Mouse (Mus musculus) activated CD4-positive, CD25-positive, alpha-beta regulatory T cell, adult 4 months (primary cell): ENCODE data around the gene Epha2. TPM values are rescaled to one million over a fixed set of nuclear protein-coding genes. Genes with fewer than 3 reads are reported as not detected.

Experiments
- ATAC-seq: one replicate; pipeline ENCODE4 v1.8.0; 2017
- polyA plus RNA-seq, 2 experiments: library from polyadenylated mRNA; unstranded; fragments of 100-300 nt; shearing (Covaris generic); gene quantifications; one replicate each; pipeline ENCODE4 v1.2.1; 2017

The Epha2 gene
- polyA plus RNA-seq, 2 experiments from 2014 or later: not detected

GRCm38 (mm10) chr4:141304223-141304611, 3.2 kb downstream of the Epha2 start:
- no peak for ATAC-seq

GRCm38 (mm10) chr4:141306057-141306456, 5.0 kb downstream of the Epha2 start:
- no peak for ATAC-seq

GRCm38 (mm10) chr4:141308381-141308780, 7.3 kb downstream of the Epha2 start:
- no peak for ATAC-seq

- ATAC-seq: no peak
These were observed 8.1 kb downstream of the Epha2 start for GRCm38 (mm10) chr4:141308857-141309772.

GRCm38 (mm10) chr4:141309773-141310145, 8.7 kb downstream of the Epha2 start:
- no peak for ATAC-seq

GRCm38 (mm10) chr4:141310191-141310606, 9.2 kb downstream of the Epha2 start:
- ATAC-seq: no peak

DNA sequence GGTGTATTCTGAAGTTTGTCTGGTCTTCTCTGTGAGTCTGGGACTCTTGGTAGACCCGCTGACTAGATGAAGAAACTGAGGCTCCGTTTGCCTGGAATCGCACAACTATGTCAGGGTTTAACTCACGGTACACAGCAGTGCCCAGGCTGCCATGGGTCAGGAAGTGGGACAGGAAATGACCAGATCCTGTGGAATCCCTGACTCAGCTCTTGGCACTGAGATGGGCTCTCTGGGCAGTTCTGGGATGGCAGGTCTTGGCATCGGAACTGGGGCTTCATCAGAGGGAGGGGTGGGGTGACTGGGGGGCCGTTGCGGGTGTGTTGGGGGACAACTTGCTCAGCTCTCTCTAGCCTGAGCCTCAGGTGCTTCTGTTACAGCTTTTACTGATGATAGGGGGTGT, 10.0 kb downstream of the Epha2 start:
- no peak for ATAC-seq

- ATAC-seq: no peak
These were observed 10.5 kb downstream of the Epha2 start for GRCm38 (mm10) chr4:141311506-141311905.

DNA sequence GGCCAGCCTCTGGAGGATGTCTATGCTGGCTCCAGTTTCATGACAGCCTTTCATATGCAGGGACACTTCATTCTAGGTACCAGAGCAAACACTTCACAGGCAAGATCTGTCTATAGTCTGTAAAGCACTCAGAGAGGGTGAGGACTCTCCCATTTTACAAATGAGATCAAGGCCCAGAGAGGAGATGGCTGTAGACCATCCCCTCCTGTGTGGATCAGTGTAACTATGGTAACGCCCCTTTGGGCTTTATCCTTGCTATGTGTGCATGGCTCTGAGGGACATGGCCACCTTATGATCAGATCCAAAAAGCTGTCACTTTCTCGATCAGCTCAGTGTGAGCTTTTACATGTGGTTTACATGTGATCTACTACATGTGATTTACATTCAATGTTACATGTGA, 10.9 kb downstream of the Epha2 start:
- ATAC-seq: no peak

DNA sequence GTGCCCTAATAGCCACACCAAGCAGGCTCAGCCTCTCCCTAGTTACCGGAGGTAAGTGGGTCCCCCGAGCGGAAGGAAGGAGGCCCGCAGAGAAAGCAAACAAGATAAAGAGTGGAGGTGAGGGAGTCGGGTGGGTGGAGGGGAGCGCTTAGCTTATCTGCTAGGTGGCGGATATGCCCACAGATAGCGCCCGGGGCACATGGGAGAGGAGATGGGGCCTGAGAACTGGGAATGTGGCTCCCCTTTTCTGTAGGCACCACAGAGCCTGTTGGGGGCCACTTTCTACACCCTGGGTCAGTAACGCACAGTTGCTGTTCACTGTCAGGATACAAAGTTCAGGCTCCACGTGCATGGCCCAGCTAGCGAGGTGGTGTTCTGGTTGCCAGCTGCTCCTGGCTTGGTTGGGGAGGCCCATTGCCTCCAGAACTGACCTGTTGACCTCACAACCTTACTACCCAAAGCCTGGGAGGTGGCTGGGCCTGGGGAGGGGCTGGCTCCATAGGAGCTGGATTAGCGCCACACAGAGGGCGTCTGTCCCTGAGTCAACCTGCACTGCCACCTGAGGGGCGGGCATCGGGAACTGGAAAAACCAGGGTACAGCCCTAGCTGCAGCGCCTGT, 11.6 kb downstream of the Epha2 start:
- ATAC-seq: no peak

DNA sequence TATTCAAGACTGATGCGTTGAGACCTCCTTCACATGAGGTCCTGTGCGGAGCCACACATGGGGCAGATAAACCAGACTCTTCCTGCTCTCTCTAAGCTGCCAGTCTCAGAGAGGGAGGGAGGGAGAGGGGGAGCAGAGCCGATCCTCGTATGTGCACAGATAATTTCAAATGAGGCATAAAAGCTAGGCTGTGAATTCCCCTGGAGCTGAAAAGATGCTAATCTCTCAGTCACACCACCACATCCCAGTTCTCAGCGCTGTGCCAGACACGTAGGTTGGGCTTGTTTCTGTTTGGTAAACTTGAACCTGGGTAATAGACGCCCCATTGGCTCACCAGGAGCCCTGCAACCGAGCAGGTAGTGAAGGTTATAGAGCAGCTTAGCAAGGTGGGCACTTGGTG, 12.4 kb downstream of the Epha2 start:
- ATAC-seq: no peak

DNA sequence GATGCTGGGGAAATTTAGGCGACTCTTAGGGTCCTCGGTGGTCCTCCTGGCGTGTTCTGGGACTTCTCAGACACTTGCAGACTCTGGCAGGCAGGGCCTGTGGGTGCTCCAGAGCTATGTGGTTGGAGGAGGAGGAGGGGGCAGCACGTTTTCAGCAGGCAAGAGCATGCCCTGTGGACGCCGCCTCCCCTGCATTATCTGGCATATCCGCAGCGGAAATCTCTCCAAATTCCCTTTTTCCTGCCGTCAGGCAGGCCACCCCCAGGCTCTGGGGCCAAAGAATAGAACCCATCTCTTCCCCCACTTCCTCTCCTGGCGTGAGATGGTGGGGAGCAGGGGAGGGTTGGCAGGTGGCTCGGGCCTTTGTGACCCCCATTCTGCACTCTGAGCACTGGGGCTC, 12.9 kb downstream of the Epha2 start:
- ATAC-seq: no peak

GRCm38 (mm10) chr4:141314745-141315144, 13.7 kb downstream of the Epha2 start:
- ATAC-seq: no peak

- no peak for ATAC-seq
These were observed 15.0 kb downstream of the Epha2 start for GRCm38 (mm10) chr4:141316023-141316422.

DNA sequence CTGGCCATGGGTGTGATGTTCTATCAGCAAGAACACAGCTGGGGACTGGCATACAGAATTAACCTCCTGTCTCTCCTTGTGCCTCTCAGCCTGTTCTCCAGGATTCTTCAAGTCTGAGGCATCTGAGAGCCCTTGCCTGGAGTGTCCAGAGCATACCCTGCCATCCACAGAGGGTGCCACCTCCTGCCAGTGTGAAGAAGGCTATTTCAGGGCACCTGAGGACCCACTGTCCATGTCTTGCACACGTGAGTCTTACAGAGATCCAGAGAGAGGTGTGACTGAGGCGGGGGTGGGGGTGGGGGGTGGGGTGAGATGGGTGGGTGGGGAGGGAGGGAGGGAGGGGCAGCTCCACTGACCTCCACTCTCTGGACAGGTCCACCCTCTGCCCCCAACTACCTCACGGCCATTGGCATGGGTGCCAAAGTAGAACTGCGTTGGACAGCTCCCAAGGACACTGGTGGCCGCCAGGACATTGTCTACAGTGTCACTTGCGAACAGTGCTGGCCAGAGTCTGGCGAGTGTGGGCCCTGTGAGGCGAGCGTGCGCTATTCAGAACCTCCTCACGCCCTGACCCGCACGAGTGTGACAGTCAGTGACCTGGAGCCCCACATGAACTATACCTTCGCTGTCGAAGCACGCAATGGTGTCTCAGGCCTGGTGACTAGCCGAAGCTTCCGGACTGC, 15.6 kb downstream of the Epha2 start:
- ATAC-seq: no peak

GRCm38 (mm10) chr4:141317914-141318313, 16.9 kb downstream of the Epha2 start:
- ATAC-seq: no peak

DNA sequence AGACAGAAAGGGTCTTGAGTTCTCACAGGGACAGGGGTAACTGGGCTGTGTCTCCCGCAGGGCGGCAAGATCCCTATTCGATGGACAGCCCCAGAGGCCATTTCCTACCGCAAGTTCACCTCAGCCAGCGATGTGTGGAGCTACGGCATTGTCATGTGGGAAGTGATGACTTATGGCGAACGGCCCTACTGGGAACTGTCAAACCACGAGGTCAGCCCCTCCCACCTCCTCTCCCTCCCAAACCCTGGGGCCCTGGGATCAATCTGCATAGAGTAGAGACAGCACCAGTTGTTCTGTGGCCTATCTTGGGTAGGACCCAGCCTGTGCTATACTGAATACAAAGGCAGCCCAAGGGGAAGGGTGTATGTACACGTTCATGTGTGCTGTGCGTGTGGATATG, 21.5 kb downstream of the Epha2 start:
- ATAC-seq: no peak

DNA sequence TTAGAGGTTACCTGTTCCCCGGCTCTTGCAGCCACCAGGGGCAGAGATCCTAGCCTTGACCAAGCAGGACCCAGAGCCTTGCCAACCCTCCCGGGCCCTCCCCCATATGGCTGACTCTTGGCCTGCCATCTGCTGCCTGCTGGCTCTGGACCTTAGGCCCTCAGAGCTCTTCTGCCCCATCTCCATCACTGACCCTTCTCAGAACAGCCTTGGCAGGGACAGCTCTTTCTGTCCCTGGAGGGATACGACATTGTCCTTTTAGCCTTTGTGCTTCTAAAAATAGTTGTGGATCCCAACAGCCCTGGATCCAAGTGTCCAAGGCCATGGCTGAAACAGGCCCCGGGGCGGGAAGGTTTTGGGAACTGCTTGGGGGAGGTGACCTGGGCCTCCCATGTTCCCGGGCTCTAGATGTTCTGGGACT, 23.7 kb downstream of the Epha2 start:
- no peak for ATAC-seq

- ATAC-seq: no peak
These were observed 24.6 kb downstream of the Epha2 start for GRCm38 (mm10) chr4:141325636-141326035.

DNA sequence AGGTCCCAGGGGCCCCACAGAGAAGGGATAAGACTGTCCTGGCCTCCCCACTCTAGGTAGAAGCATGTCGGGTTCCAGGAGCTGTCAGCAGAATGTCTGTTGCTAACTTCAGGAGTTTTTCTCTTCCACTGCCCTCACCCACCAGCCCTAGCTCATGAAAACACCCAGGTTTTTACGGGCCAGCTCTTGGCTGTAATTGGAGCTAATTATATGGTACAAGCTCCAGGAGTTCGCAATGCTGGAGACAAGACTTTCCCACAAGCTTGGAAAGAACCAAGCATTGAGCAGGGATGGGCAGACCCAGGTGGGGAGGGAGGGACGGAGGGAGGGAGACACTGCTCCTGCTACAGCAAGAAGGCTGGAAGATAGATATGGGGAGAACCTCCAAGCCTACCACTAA, 26.0 kb downstream of the Epha2 start:
- ATAC-seq: no peak

GRCm38 (mm10) chr4:141328742-141329141, 27.7 kb downstream of the Epha2 start:
- ATAC-seq: no peak

DNA sequence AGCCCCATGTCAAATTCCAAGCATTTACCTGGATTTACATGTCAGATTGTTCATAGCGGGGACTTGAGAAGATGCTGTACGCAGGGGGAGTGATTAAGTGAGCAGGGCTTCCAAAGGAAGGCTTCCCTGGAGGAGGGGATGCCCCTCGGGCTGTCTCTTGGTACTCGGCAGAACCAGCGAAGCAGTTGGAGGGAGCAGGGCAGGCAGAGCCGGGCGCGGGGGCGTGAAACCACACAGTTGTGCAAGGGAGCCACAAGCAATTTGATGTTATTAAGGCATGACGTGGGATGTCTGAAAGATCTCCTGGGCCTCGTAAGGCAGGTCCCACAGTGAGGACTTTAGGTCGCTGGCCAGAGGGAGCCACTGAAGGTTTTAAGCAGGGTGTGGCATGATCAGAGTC, 28.9 kb downstream of the Epha2 start:
- no peak for ATAC-seq

DNA sequence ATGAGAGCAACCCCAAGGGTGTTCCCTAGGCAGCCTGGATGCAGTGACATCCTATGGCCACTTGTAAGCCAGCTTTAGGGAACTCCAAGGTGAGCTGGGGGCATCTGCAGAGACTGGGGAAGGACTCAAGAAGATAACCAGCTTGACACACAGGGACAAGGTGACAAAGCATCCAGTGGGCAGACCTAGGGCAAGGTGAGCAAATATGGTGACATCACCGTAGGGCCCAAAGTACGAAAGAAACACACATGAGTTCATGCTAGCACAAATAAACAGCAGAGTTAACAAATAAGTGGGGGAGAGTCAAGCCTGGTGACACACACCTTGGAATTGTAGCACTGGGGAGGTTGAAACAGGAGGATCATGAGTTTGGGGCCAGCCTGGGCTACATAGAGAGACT, 30.4 kb downstream of the Epha2 start:
- no peak for ATAC-seq

DNA sequence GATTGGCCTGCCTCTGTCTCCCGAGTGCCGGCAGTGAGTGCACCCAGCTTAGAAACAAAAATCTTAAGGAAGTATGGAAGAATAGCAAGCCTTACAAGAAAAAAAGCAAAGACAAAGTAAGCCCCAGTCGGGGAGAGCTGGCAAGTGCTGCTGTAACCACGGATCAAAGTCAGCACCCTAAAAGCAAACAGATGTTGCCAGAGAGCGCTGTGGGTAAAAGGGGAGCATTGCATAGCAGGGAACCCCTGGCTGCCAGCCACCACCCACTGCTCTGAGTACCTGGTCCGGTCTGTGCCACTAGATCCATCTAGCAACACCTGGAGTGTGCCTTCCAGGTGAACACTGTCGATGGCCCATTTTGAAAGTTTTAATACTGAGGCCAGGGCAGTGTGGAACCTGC, 31.2 kb downstream of the Epha2 start:
- no peak for ATAC-seq
